Mouse (Mus musculus): ENCODE measurements around the gene Apaf1. TPM values are rescaled to one million over a fixed set of nuclear protein-coding genes. Genes with fewer than 3 reads are reported as not detected.

Apaf1 gene
- 22.2 and 22.7 TPM in 2 replicates for polyA plus RNA-seq (2014; fragmentation: Nextera tagmentation; extraction: Ambion mirVana)

GRCm38 (mm10) chr10:91082550-91083392 lies at the start of gene Apaf1, which contains the start of gene Ikbip:
Gene Apaf1, minus strand, starts transcription at chr10:91082770.
Gene Ikbip, plus strand, starts transcription at chr10:91082940.
- Histone ChIP-seq H3K4me1 (replicated peaks; ENCODE audit: control insufficient read depth, insufficient read depth, low read length) (peaks cover 13% of the 10 kb centered on the region), H3K9me3 (ENCODE audit: control insufficient read depth, low read length) (no peaks in the 10 kb centered on the region), H3K4me3 (replicated peaks; ENCODE audit: low read length) (peak within 1 kb of the TSS; percentile 91), H3K27me3 (ENCODE audit: control insufficient read depth, insufficient read depth, low read length) (no peaks in the 10 kb centered on the region), H3K27ac (peak within 1 kb of the TSS; percentile 87), H3K4me2 (replicated peaks) (peak within 1 kb of the TSS; percentile 80), H3K36me3 (replicated peaks; ENCODE audit: control insufficient read depth, insufficient read depth) (peaks cover 8% of the 10 kb centered on the region), H3K9ac (peak within 1 kb of the TSS; percentile 90)
- under 1% methylated on average over 79 of the region's 87 CpGs for WGBS
- peak; percentile 95 for ATAC-seq (ENCODE audit: low FRiP score)
- peak; percentile 99 for DNase-seq (ENCODE audit: low spot score)

- no peaks in the 10 kb centered on the region for H3K27me3 ChIP-seq (ENCODE audit: control insufficient read depth, insufficient read depth, low read length)
- DNase-seq (ENCODE audit: low spot score) (no peak), ATAC-seq (ENCODE audit: low FRiP score) (no peak)
- H3K27ac ChIP-seq = no peak overlapping the region
- H3K4me1 ChIP-seq (replicated peaks; ENCODE audit: control insufficient read depth, insufficient read depth, low read length) = no peaks in the 10 kb centered on the region
- WGBS = 86% methylated on average over 1 of the region's 1 CpGs
- no peak overlapping the region for H3K4me3 ChIP-seq (replicated peaks; ENCODE audit: low read length)
- H3K9me3 ChIP-seq (ENCODE audit: control insufficient read depth, low read length) = no peaks in the 10 kb centered on the region
- H3K4me2 ChIP-seq (replicated peaks) = no peak overlapping the region
- no peaks in the 10 kb centered on the region for H3K36me3 ChIP-seq (replicated peaks; ENCODE audit: control insufficient read depth, insufficient read depth)
- no peak overlapping the region for H3K9ac ChIP-seq
Measured at GRCm38 (mm10) chr10:91131565-91131964, 49.0 kb upstream of the Apaf1 start.

- ATAC-seq (ENCODE audit: low FRiP score) = no peak
- Histone ChIP-seq H3K27ac (no peak overlapping the region), H3K4me1 (replicated peaks; ENCODE audit: control insufficient read depth, insufficient read depth, low read length) (no peaks in the 10 kb centered on the region), H3K4me2 (replicated peaks) (no peak overlapping the region), H3K9ac (no peak overlapping the region), H3K9me3 (ENCODE audit: control insufficient read depth, low read length) (no peaks in the 10 kb centered on the region), H3K27me3 (ENCODE audit: control insufficient read depth, insufficient read depth, low read length) (no peaks in the 10 kb centered on the region), H3K36me3 (replicated peaks; ENCODE audit: control insufficient read depth, insufficient read depth) (no peaks in the 10 kb centered on the region), H3K4me3 (replicated peaks; ENCODE audit: low read length) (no peak overlapping the region)
- DNase-seq (ENCODE audit: low spot score) = no peak
- 81% methylated on average over 3 of the region's 3 CpGs for WGBS
Measured at GRCm38 (mm10) chr10:91130792-91131191, 48.2 kb upstream of the Apaf1 start.

- H3K27ac ChIP-seq = no peak overlapping the region
- H3K27me3 ChIP-seq (ENCODE audit: control insufficient read depth, insufficient read depth, low read length) = no peaks in the 10 kb centered on the region
- WGBS = 85% methylated on average over 1 of the region's 1 CpGs
- no peak overlapping the region for H3K9ac ChIP-seq
- no peak overlapping the region for H3K4me2 ChIP-seq (replicated peaks)
- H3K36me3 ChIP-seq (replicated peaks; ENCODE audit: control insufficient read depth, insufficient read depth) = no peaks in the 10 kb centered on the region
- ATAC-seq (ENCODE audit: low FRiP score) (no peak), DNase-seq (ENCODE audit: low spot score) (no peak)
- H3K9me3 ChIP-seq (ENCODE audit: control insufficient read depth, low read length) = no peaks in the 10 kb centered on the region
- no peak overlapping the region for H3K4me3 ChIP-seq (replicated peaks; ENCODE audit: low read length)
- H3K4me1 ChIP-seq (replicated peaks; ENCODE audit: control insufficient read depth, insufficient read depth, low read length) = no peaks in the 10 kb centered on the region
Measured at GRCm38 (mm10) chr10:91128551-91129160, 46.1 kb upstream of the Apaf1 start.

- WGBS = 79% methylated on average over 2 of the region's 2 CpGs
- H3K9ac ChIP-seq = no peak overlapping the region
- DNase-seq (ENCODE audit: low spot score) (no peak), ATAC-seq (ENCODE audit: low FRiP score) (no peak)
- peaks cover 6% of the 10 kb centered on the region for H3K4me1 ChIP-seq (replicated peaks; ENCODE audit: control insufficient read depth, insufficient read depth, low read length)
- H3K4me2 ChIP-seq (replicated peaks) = no peak overlapping the region
- no peak overlapping the region for H3K4me3 ChIP-seq (replicated peaks; ENCODE audit: low read length)
- no peaks in the 10 kb centered on the region for H3K27me3 ChIP-seq (ENCODE audit: control insufficient read depth, insufficient read depth, low read length)
- no peak overlapping the region for H3K27ac ChIP-seq
- no peaks in the 10 kb centered on the region for H3K36me3 ChIP-seq (replicated peaks; ENCODE audit: control insufficient read depth, insufficient read depth)
- no peaks in the 10 kb centered on the region for H3K9me3 ChIP-seq (ENCODE audit: control insufficient read depth, low read length)
Measured at GRCm38 (mm10) chr10:91127395-91127794, 44.8 kb upstream of the Apaf1 start.

DNA sequence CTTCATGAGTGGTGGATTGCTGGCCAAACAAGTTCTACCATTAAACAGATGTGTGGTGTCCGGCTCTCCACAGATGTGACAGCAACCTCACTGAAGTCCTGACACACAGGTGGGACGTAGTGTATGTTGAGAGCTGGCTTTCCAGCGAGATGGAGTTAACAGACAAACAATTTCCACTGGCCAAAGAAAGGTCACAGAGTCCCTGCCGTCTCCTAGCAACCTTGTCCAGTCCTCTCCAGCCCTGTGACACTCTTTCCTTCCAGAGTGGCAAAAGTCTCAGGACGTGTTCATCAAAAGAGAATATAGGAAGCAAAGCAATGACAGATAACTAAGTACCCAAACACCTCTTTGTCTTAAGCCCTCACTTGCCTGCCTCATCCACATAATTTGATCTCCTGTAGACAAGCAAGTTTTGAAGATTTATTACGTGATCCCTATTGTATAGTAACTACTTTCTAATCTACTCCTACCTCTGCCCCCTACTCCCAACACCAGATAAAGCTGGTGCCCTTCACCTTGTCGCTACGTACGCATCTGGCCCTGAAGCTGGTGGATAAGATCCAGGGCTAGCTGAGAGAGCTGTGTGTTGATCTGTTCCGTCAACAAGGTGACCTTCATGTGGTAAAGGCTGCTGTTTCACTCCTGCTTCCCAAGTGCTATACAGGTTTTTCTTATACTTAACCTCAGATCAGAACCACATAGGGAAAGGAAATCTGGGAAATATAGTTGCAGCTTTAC lies 44.2 kb upstream of the Apaf1 start:
- no peak for DNase-seq (ENCODE audit: low spot score)
- peaks cover 4% of the 10 kb centered on the region for H3K36me3 ChIP-seq (replicated peaks; ENCODE audit: control insufficient read depth, insufficient read depth)
- no peaks in the 10 kb centered on the region for H3K27me3 ChIP-seq (ENCODE audit: control insufficient read depth, insufficient read depth, low read length)
- H3K4me2 ChIP-seq (replicated peaks) = no peak overlapping the region
- 74% methylated on average over 10 of the region's 10 CpGs for WGBS
- ATAC-seq (ENCODE audit: low FRiP score) = no peak
- no peaks in the 10 kb centered on the region for H3K9me3 ChIP-seq (ENCODE audit: control insufficient read depth, low read length)
- H3K4me3 ChIP-seq (replicated peaks; ENCODE audit: low read length) = no peak overlapping the region
- H3K4me1 ChIP-seq (replicated peaks; ENCODE audit: control insufficient read depth, insufficient read depth, low read length) = peaks cover 12% of the 10 kb centered on the region
- H3K9ac ChIP-seq = no peak overlapping the region
- no peak overlapping the region for H3K27ac ChIP-seq

GRCm38 (mm10) chr10:91123828-91124822 lies 41.6 kb upstream of the Apaf1 start, which contains the start of gene Slc25a3:
Gene Slc25a3, minus strand, starts transcription at chr10:91124059.
- H3K9me3 ChIP-seq (ENCODE audit: control insufficient read depth, low read length) = no peaks in the 10 kb centered on the region
- peaks cover 15% of the 10 kb centered on the region for H3K4me1 ChIP-seq (replicated peaks; ENCODE audit: control insufficient read depth, insufficient read depth, low read length)
- DNase-seq (ENCODE audit: low spot score) (peak; percentile 99), ATAC-seq (ENCODE audit: low FRiP score) (peak; percentile 100)
- 13% methylated on average over 59 of the region's 59 CpGs for WGBS
- peak within 1 kb of the TSS; percentile 100 for H3K9ac ChIP-seq
- H3K36me3 ChIP-seq (replicated peaks; ENCODE audit: control insufficient read depth, insufficient read depth) = peaks cover 28% of the 10 kb centered on the region
- peak within 1 kb of the TSS; percentile 97 for H3K27ac ChIP-seq
- no peaks in the 10 kb centered on the region for H3K27me3 ChIP-seq (ENCODE audit: control insufficient read depth, insufficient read depth, low read length)
- H3K4me2 ChIP-seq (replicated peaks) = peak within 1 kb of the TSS; percentile 96
- peak within 1 kb of the TSS; percentile 100 for H3K4me3 ChIP-seq (replicated peaks; ENCODE audit: low read length)

GRCm38 (mm10) chr10:91123281-91123827 lies 40.8 kb upstream of the Apaf1 start:
- Histone ChIP-seq H3K27ac (peak overlapping the region; percentile 97), H3K4me2 (replicated peaks) (peak overlapping the region; percentile 96), H3K9ac (peak overlapping the region; percentile 100), H3K9me3 (ENCODE audit: control insufficient read depth, low read length) (no peaks in the 10 kb centered on the region), H3K27me3 (ENCODE audit: control insufficient read depth, insufficient read depth, low read length) (no peaks in the 10 kb centered on the region), H3K4me3 (replicated peaks; ENCODE audit: low read length) (peak overlapping the region; percentile 100), H3K36me3 (replicated peaks; ENCODE audit: control insufficient read depth, insufficient read depth) (peaks cover 35% of the 10 kb centered on the region), H3K4me1 (replicated peaks; ENCODE audit: control insufficient read depth, insufficient read depth, low read length) (peaks cover 15% of the 10 kb centered on the region)
- no peak for DNase-seq (ENCODE audit: low spot score)
- under 1% methylated on average over 43 of the region's 44 CpGs for WGBS
- ATAC-seq (ENCODE audit: low FRiP score) = peak; percentile 39
